Comparison of ENCODE assay signal across 11 mouse cellular contexts in genomic region chr11:76268521-76269065, GRCm38 (mm10). TPM values are rescaled to one million over a fixed set of nuclear protein-coding genes. Genes with fewer than 3 reads are reported as not detected.
DNase-seq lines count a peak whose midpoint lies in the region; ATAC-seq lines count a peak whose summit lies in the region.
"Had no signal": no experiment of that assay in that cellular context is flagged by ENCODE, and none has a peak within 500 bp of the region (broad histone marks: within the 10 kb centered on the region; RNA-seq: fewer than 3 reads in every experiment).

No protein-coding gene starts in this region.

- H3K27me3 ChIP-seq in neural tube, embryonic 11.5 days (ENCODE audit: control insufficient read depth, insufficient read depth, low read length) = no peaks in the 10 kb centered on the region
- H3K27me3 ChIP-seq in hindbrain, embryonic 10.5 days (ENCODE audit: insufficient read depth, poor library complexity, severe bottlenecking) = no peaks in the 10 kb centered on the region
- H3K27me3 ChIP-seq in midbrain, embryonic 13.5 days = peaks cover 6% of the 10 kb centered on the region; the same call in 1 of the 2 replicates
- H3K27me3 ChIP-seq in heart, embryonic 11.5 days (ENCODE audit: control insufficient read depth, insufficient read depth, low read length) = no peaks in the 10 kb centered on the region
- H3K27me3 ChIP-seq: heart, embryonic 13.5 days had no signal

- H3K36me3 ChIP-seq in neural tube, embryonic 11.5 days (ENCODE audit: control insufficient read depth, insufficient read depth, low read length) = peaks cover 5% of the 10 kb centered on the region; the same call in 1 of the 2 replicates
- H3K36me3 ChIP-seq in hindbrain, embryonic 10.5 days = peaks cover 41% of the 10 kb centered on the region
- peaks cover 7% of the 10 kb centered on the region; the same call in 1 of the 2 replicates for H3K36me3 ChIP-seq in midbrain, embryonic 13.5 days
- H3K36me3 ChIP-seq in heart, embryonic 11.5 days (ENCODE audit: control insufficient read depth, insufficient read depth, low read length) = peaks cover 2% of the 10 kb centered on the region; the same call in 1 of the 2 replicates

- H3K4me1 ChIP-seq in neural tube, embryonic 11.5 days (ENCODE audit: control insufficient read depth, insufficient read depth, low read length) = peaks cover 19% of the 10 kb centered on the region
- H3K4me1 ChIP-seq in hindbrain, embryonic 10.5 days (replicated peaks) = peaks cover 60% of the 10 kb centered on the region
- peaks cover 42% of the 10 kb centered on the region for H3K4me1 ChIP-seq in midbrain, embryonic 13.5 days (replicated peaks)
- peaks cover 2% of the 10 kb centered on the region; the same call in 1 of the 2 replicates for H3K4me1 ChIP-seq in heart, embryonic 11.5 days (ENCODE audit: control insufficient read depth, insufficient read depth, low read length)
- H3K4me1 ChIP-seq: heart, embryonic 13.5 days had no signal

- intact Hi-C loops in heart, postnatal 10 days (cut with DNase I) = no loop called here

- H3K27ac ChIP-seq in neural tube, embryonic 11.5 days (ENCODE audit: low read depth, low read length) = peak overlapping the region; percentile 84
- H3K27ac ChIP-seq in hindbrain, embryonic 10.5 days = peak overlapping the region; percentile 90
- H3K27ac ChIP-seq in midbrain, embryonic 13.5 days = peak overlapping the region; percentile 84
- no peak overlapping the region for H3K27ac ChIP-seq in heart, embryonic 11.5 days (ENCODE audit: low read depth, low read length)
- H3K27ac ChIP-seq: heart, embryonic 13.5 days had no signal

- H3K9me3 ChIP-seq in neural tube, embryonic 11.5 days (ENCODE audit: control insufficient read depth, low read length) = no peaks in the 10 kb centered on the region
- H3K9me3 ChIP-seq in hindbrain, embryonic 10.5 days = no peaks in the 10 kb centered on the region
- H3K9me3 ChIP-seq in midbrain, embryonic 13.5 days = no peaks in the 10 kb centered on the region
- H3K9me3 ChIP-seq in heart, embryonic 11.5 days (replicated peaks; ENCODE audit: control insufficient read depth, low read length) = no peaks in the 10 kb centered on the region
- H3K9me3 ChIP-seq: heart, embryonic 13.5 days had no signal

- peak overlapping the region; percentile 2; the same call in 1 of the 2 replicates for H3K9ac ChIP-seq in neural tube, embryonic 11.5 days (ENCODE audit: low read length)
- H3K9ac ChIP-seq in midbrain, embryonic 13.5 days (replicated peaks) = peak overlapping the region; percentile 44; the same call in 1 of the 2 replicates
- no peak overlapping the region for H3K9ac ChIP-seq in heart, embryonic 11.5 days (ENCODE audit: low read depth, low read length)
- H3K9ac ChIP-seq: heart, embryonic 13.5 days; lung, embryonic 14.5 days had no signal

- no peak overlapping the region for H3K4me3 ChIP-seq in neural tube, embryonic 11.5 days (ENCODE audit: low read depth, low read length)
- H3K4me3 ChIP-seq in hindbrain, embryonic 10.5 days = no peak overlapping the region
- no peak overlapping the region for H3K4me3 ChIP-seq in midbrain, embryonic 13.5 days (replicated peaks)
- no peak overlapping the region for H3K4me3 ChIP-seq in heart, embryonic 11.5 days (ENCODE audit: low read depth, low read length)
- H3K4me3 ChIP-seq: heart, embryonic 13.5 days had no signal

- H3K4me2 ChIP-seq in neural tube, embryonic 11.5 days (ENCODE audit: low read depth) = no peak overlapping the region
- H3K4me2 ChIP-seq in midbrain, embryonic 13.5 days (replicated peaks) = no peak overlapping the region
- no peak overlapping the region for H3K4me2 ChIP-seq in heart, embryonic 11.5 days
- H3K4me2 ChIP-seq: heart, embryonic 13.5 days; lung, embryonic 14.5 days had no signal

- no peak for ATAC-seq in neural tube, embryonic 11.5 days (ENCODE audit: insufficient read depth, low FRiP score, low TSS enrichment)
- 0 out of 2 replicates have a peak, but pooled peaks have one; percentile 5 for ATAC-seq in midbrain, embryonic 13.5 days
- ATAC-seq in heart, embryonic 11.5 days (replicated peaks; ENCODE audit: insufficient number of reproducible peaks, low FRiP score, low TSS enrichment) = no peak

- DNase-seq in neural tube, embryonic 11.5 days (ENCODE audit: low spot score) = no peak
- no peak for DNase-seq in neural tube, embryonic 10.5 days (ENCODE audit: extremely low spot score, low spot score)
- no peak for DNase-seq in hindbrain, embryonic 10.5 days (ENCODE audit: low spot score)
- DNase-seq in right cerebral cortex, adult 2 months (ENCODE audit: low spot score in 2 of 2) = no peak
- DNase-seq in cerebellum, postnatal 36 days = no peak
- DNase-seq in heart, postnatal 10 days = no peak
- DNase-seq: lung, embryonic 14.5 days had no signal

- WGBS in neural tube, embryonic 11.5 days = 69% methylated on average over 6 of the region's 6 CpGs
- WGBS in hindbrain, embryonic 10.5 days = 67% methylated on average over 6 of the region's 6 CpGs
- 38% methylated on average over 6 of the region's 6 CpGs for WGBS in midbrain, embryonic 13.5 days
- 63% methylated on average over 6 of the region's 6 CpGs for WGBS in heart, embryonic 11.5 days (ENCODE audit: insufficient replicate concordance)

RNA-seq across cellular contexts. Expression of gene Glod4, which starts 25.1 kb away (rescaled TPM):
- polyA plus RNA-seq in neural tube, embryonic 11.5 days (2014; fragmentation: Nextera tagmentation; extraction: Ambion mirVana) = 116 and 118 TPM in 2 replicates
- polyA plus RNA-seq in hindbrain, embryonic 10.5 days (2016; fragmentation: Nextera tagmentation; extraction: Ambion mirVana) = 126 and 130 TPM in 2 replicates
- polyA plus RNA-seq in midbrain, embryonic 13.5 days (2015; fragmentation: Nextera tagmentation; extraction: Ambion mirVana) = 128 TPM in 2 replicates
- polyA plus RNA-seq in heart, embryonic 11.5 days (2014; fragmentation: Nextera tagmentation; extraction: Ambion mirVana) = 128 TPM in 2 replicates
- total RNA-seq in heart, postnatal 10 days (2021) = 10 to 100 TPM; 51.3 to 53.7 TPM

RNA-seq across cellular contexts. Expression of gene Mrm3, which starts 25.1 kb away (rescaled TPM):
- 18.6 and 18.8 TPM in 2 replicates for polyA plus RNA-seq in neural tube, embryonic 11.5 days (2014; fragmentation: Nextera tagmentation; extraction: Ambion mirVana)
- polyA plus RNA-seq in hindbrain, embryonic 10.5 days (2016; fragmentation: Nextera tagmentation; extraction: Ambion mirVana) = 21.5 and 24.7 TPM in 2 replicates
- 18.6 and 19.0 TPM in 2 replicates for polyA plus RNA-seq in midbrain, embryonic 13.5 days (2015; fragmentation: Nextera tagmentation; extraction: Ambion mirVana)
- 21.1 and 21.6 TPM in 2 replicates for polyA plus RNA-seq in heart, embryonic 11.5 days (2014; fragmentation: Nextera tagmentation; extraction: Ambion mirVana)
- total RNA-seq in heart, postnatal 10 days (2021) = 10 to 100 TPM; 17.4 to 19.2 TPM

RNA-seq across cellular contexts. Expression of gene Gemin4, which starts 51.1 kb away (rescaled TPM):
- 37.9 and 43.6 TPM in 2 replicates for polyA plus RNA-seq in neural tube, embryonic 11.5 days (2014; fragmentation: Nextera tagmentation; extraction: Ambion mirVana)
- polyA plus RNA-seq in hindbrain, embryonic 10.5 days (2016; fragmentation: Nextera tagmentation; extraction: Ambion mirVana) = 45.4 and 49.9 TPM in 2 replicates
- polyA plus RNA-seq in midbrain, embryonic 13.5 days (2015; fragmentation: Nextera tagmentation; extraction: Ambion mirVana) = 15.7 and 21.5 TPM in 2 replicates
- polyA plus RNA-seq in heart, embryonic 11.5 days (2014; fragmentation: Nextera tagmentation; extraction: Ambion mirVana) = 25.8 and 34.8 TPM in 2 replicates
- total RNA-seq in heart, postnatal 10 days (2021) = 1 to 10 TPM; 3.1 to 5.9 TPM
- total RNA-seq: monocyte, adult 5-6 weeks had no signal

RNA-seq across cellular contexts. Expression of gene Dbil5, which starts 51.2 kb away (rescaled TPM):
- polyA plus RNA-seq in neural tube, embryonic 11.5 days (2014; fragmentation: Nextera tagmentation; extraction: Ambion mirVana) = 0.46 TPM in 1 of 2 replicates, not detected in the other
- polyA plus RNA-seq in hindbrain, embryonic 10.5 days (2016; fragmentation: Nextera tagmentation; extraction: Ambion mirVana) = 0.48 and 0.51 TPM in 2 replicates
- polyA plus RNA-seq in midbrain, embryonic 13.5 days (2015; fragmentation: Nextera tagmentation; extraction: Ambion mirVana) = 0.50 and 1.00 TPM in 2 replicates
- 0.99 and 1.3 TPM in 2 replicates for polyA plus RNA-seq in heart, embryonic 11.5 days (2014; fragmentation: Nextera tagmentation; extraction: Ambion mirVana)
- total RNA-seq in heart, postnatal 10 days (2021) = under 1 TPM in 1 of 2 experiments, not detected in 1; 0.50 TPM
- total RNA-seq: monocyte, adult 5-6 weeks had no signal
